In genomic region chr11:66945224-66945767, GRCm38 (mm10) we compare ENCODE assay signal across 35 mouse cellular contexts. TPM values are rescaled to one million over a fixed set of nuclear protein-coding genes. Genes with fewer than 3 reads are reported as not detected.
"Had no signal": no experiment of that assay in that cellular context is flagged by ENCODE, and none has a peak within 500 bp of the region (broad histone marks: within the 10 kb centered on the region; RNA-seq: fewer than 3 reads in every experiment).

No protein-coding gene starts in this region.

- H3K4me1 ChIP-seq: heart, embryonic 13.5 days; heart, embryonic 15.5 days; hindbrain, embryonic 13.5 days; limb, embryonic 13.5 days; limb, embryonic 15.5 days; liver, embryonic 12.5 days had no signal

- H3K27me3 ChIP-seq: heart, embryonic 13.5 days; heart, embryonic 15.5 days; hindbrain, embryonic 13.5 days; limb, embryonic 13.5 days; limb, embryonic 15.5 days; liver, embryonic 12.5 days had no signal

- H3K9me3 ChIP-seq: heart, embryonic 15.5 days; hindbrain, embryonic 13.5 days; limb, embryonic 13.5 days; limb, embryonic 15.5 days; liver, embryonic 12.5 days had no signal

- H3K36me3 ChIP-seq: heart, embryonic 13.5 days; heart, embryonic 15.5 days; hindbrain, embryonic 13.5 days; limb, embryonic 13.5 days; limb, embryonic 15.5 days; liver, embryonic 12.5 days had no signal

- DNase-seq: gastrocnemius, adult 2 months; gastrocnemius, postnatal 10 days; gastrocnemius, postnatal 25 days; heart, adult 2 months; heart, postnatal 14 days; heart, postnatal 36 days; kidney, adult 18-20 months; kidney, adult 8-10 months; kidney, postnatal 10 days; kidney, postnatal 25 days; kidney, postnatal 4 days; left cerebral cortex, postnatal 4 days had no signal

- ATAC-seq: hindbrain, embryonic 16.5 days; liver, embryonic 12.5 days had no signal

- H3K27ac ChIP-seq: gastrocnemius, adult 2 months; heart, adult 2 months; heart, embryonic 13.5 days; heart, embryonic 15.5 days; hindbrain, embryonic 13.5 days; layer of hippocampus, adult 2 months; left cerebral cortex, adult 2 months; limb, embryonic 13.5 days; limb, embryonic 15.5 days; liver, embryonic 12.5 days; liver, embryonic 14.5 days had no signal

- H3K4me2 ChIP-seq: heart, embryonic 11.5 days; heart, embryonic 13.5 days; heart, embryonic 15.5 days; hindbrain, embryonic 13.5 days; limb, embryonic 13.5 days; limb, embryonic 15.5 days; liver, embryonic 12.5 days had no signal

- H3K4me3 ChIP-seq: gastrocnemius, adult 2 months; heart, adult 2 months; heart, embryonic 13.5 days; heart, embryonic 15.5 days; hindbrain, embryonic 13.5 days; layer of hippocampus, adult 2 months; left cerebral cortex, adult 2 months; limb, embryonic 13.5 days; limb, embryonic 15.5 days; liver, embryonic 12.5 days had no signal

- H3K9ac ChIP-seq: heart, embryonic 13.5 days; heart, embryonic 15.5 days; hindbrain, embryonic 13.5 days; limb, embryonic 13.5 days; limb, embryonic 15.5 days; liver, embryonic 12.5 days; liver, embryonic 14.5 days had no signal

RNA-seq across cellular contexts. Expression of gene Tmem238l, which starts 11.1 kb away (rescaled TPM):
- total RNA-seq: gastrocnemius, adult 2 months; gastrocnemius, postnatal 10 days; gastrocnemius, postnatal 25 days; gastrocnemius, postnatal 4 days; granulocyte monocyte progenitor cell, adult 5-6 weeks; heart, adult 2 months; heart, postnatal 14 days; heart, postnatal 36 days; hematopoietic stem cell, adult 5-6 weeks; layer of hippocampus, adult 2 months; layer of hippocampus, postnatal 10 days; layer of hippocampus, postnatal 25 days; left cerebral cortex, adult 2 months; left cerebral cortex, postnatal 14 days; left cerebral cortex, postnatal 4 days; liver, adult 2 months had no signal
- polyA plus RNA-seq: frontal cortex, adult 2 months; heart, adult 2 months; hindbrain, embryonic 11.5 days; hindbrain, embryonic 13.5 days; hindbrain, embryonic 16.5 days; kidney, embryonic 14.5 days; limb, embryonic 11.5 days; limb, embryonic 13.5 days; liver, adult 2 months; liver, embryonic 12.5 days; liver, embryonic 14.5 days; liver, embryonic 16.5 days had no signal

RNA-seq across cellular contexts. Expression of gene Pirt, which starts 33.5 kb away (rescaled TPM):
- total RNA-seq: granulocyte monocyte progenitor cell, adult 5-6 weeks; hematopoietic stem cell, adult 5-6 weeks; liver, adult 2 months had no signal
- polyA plus RNA-seq: limb, embryonic 11.5 days; liver, adult 2 months; liver, embryonic 14.5 days had no signal
